Mouse (Mus musculus) naive thymus-derived CD4-positive, alpha-beta T cell, adult 2 months (primary cell): Measurements from ENCODE around the gene Tubb4a.

Experiments used
- DNase-seq: peaks from one replicate; pipeline ENCODE4 v3.0.0-alpha.2; 2011; ENCODE audit warnings: low read depth

Gene Tubb4a

DNA sequence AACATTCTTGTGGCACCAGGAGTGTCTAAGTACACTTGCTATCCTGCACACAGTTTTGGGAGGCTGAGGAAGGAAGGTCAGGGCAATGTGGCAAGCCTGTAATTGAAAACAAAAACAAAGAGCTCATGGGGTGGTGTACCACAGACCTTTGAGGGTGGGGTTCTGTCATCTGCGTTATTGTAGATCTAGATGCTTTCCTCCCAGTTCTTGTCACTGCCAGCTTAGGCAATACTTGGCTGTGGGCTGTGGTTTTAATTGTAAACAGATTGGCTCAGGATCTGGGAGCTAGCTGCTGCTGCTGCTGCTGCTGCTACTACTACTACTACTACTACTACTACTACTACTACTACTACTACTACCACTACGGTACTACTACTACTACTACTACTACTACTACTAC is 14.7 kb upstream of the Tubb4a start:
- DNase-seq: no peak

DNA sequence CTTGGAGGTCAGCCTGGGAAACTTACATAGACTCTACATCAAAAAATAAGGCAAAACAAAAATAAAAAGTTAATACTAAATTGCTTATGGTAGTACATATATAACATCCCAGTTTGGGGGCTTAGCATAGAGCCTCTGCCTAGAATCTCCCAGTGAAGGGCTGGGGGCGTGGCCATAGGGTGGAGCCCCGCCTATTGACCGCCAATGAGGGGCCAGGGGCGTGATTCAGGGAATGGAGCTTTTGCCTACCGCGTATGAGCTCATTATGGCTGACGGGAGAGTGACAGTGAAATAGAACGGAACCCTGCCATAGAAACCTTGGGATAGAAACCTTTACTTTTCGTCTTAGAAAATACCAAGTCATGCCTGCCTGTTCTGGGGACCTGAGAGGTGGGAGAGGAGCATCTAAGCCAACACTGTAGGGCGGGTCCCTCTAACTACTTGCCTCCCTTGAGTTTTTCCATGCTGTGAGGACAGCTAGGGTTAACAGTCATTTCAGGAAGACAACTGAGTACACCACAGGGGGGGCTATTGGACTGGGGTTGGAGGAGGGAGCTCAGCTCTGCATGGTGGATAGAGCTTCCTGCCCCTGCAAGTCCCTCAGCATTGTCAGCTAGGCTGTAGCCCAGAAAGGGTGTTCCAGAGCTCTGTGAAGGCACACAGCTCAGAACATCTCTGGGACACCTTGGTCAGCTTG is 12.2 kb upstream of the Tubb4a start:
- no peak for DNase-seq

DNA sequence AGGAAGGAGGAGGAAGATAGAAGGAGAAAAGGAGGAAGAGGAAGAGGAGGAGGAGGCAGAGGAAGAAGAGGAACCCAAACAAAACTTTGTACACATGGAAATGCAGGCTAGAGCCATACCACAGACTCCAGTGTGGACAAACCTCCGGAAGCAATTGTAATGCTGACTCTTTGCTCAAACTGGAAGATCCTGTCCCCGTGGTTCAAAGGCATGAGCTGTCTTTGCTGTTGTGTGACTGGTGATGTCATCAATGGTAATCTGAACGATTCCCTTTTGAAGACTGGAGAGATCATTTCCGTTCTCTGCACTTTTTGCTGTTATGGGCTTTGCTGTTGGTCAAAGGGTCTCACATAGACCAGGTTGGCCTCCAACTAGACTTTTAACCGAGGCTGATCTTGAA is 10.7 kb upstream of the Tubb4a start:
- no peak for DNase-seq

DNA sequence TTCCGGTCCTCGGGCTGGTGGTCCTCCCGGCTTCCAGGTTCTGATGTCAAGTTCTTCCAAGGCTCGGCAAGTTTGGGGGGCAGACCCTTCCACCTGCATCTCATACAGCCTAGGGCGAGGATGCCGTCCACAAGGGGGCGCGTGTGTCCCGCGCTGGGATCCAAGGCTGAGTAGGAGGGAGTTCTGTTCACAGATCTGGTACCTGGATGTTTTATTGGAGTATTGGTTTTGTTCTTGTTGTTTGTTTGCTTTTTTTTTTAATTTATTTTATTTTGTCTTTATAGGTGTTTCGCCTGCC is 9.0 kb upstream of the Tubb4a start:
- DNase-seq: peak; percentile 89

DNA sequence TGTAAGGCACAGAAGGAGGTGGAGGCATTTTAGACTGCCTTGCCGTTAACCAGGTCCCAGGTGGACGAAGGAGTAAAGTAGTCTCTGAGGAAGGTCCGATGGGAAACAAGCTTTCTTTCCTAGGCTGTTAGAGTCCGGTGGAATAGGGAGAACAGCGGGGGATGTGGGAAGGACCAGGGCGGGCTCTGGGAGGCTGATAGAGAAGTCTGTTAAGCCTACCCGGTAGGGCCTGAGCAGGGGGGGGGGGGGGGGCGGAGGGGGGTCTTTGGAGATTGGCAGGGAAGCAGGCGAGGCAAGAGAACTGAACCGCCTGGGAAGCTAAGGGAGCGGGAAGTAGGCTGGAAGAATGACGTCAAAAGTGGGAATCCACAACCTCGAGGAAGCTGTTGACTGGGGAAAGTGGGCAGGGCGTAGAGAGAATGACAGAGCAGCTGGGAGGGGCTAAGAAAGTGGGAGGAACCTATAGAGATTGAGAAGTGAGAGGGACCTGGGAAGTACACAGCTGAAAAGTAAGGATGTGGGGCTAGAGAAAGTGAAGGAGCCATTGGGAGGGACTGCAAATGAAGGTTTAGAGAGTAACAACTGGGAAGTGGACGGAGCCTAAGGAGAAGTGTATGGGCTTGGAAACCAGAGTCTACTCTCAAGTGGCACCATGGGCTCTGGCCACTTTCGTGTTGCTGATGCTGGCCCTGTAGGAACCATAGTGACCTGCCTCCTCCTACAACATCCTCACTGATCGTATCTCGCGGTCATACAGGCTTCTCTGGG is 8.5 kb upstream of the Tubb4a start:
- no peak for DNase-seq

DNA sequence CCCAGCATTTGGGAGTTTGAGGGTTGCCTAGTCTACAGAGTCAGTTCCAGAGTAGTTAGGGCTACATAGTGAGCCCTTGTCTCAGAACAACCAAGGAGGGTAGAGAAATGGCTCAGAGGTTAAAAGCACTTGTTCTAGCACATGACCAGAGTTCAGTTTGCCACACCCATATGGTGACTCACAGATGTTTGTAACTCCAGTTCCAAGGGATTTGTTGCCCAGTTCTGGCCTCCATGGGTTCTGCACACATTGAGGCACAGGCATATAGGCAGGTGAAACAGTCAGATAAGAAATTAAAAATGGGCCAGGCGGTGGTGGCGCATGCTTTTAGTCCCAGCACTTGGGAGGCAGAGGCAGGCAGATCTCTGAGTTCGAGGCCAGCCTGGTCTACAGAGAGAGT is 6.6 kb upstream of the Tubb4a start:
- no peak for DNase-seq

DNA sequence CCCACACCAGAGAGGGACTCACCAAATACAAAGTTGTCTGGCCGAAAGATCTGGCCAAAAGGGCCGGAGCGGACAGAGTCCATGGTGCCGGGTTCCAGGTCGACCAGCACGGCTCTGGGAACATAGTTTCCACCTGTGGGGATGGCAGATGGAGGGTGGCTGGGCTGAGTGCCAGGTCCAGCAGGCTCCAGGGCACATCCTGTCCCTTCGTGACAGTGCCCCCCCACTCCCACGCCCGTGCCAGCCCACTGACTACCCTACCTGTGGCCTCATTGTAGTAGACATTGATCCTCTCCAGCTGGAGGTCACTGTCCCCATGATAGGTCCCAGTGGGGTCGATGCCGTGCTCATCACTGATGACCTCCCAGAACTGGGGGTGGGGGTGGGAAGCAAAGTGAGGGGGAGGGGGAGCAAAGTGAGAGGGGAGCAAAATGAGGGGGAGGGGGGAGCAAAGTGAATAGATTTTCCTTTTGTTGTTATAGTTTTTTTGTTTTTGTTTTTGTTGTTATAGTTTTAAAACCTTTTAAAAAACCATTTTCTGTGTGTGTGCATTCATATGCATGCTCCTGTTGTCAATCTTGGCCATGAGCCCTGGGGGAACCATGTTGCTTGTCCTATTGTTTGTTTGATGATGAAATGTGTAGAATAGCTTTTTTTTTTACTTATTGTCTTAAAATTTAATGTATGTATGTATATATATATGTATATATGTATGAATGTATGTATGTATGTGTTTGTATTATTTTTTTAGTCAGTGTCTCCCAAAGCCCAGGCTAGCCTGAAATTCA is 1.4 kb downstream of the Tubb4a start:
- no peak for DNase-seq

DNA sequence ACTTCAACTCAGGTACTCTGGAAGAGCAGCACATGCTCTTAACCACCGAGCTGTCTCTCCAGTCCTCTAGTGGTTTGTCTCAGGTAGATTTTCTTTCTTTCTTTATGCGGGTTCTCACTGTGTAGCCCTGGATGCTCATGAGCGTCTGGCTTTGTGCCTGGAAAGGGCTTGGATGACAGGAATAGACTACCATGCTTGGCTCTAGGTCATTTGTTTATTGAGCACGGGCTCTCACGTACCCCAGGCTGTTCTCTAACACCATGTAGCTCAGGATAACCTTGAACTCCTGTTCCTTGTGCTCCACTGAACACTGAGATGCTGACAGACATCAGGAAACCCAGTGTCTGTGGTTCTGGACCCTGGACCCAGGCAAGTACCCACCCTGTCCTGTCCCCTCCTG is 5.1 kb downstream of the Tubb4a start:
- no peak for DNase-seq

DNA sequence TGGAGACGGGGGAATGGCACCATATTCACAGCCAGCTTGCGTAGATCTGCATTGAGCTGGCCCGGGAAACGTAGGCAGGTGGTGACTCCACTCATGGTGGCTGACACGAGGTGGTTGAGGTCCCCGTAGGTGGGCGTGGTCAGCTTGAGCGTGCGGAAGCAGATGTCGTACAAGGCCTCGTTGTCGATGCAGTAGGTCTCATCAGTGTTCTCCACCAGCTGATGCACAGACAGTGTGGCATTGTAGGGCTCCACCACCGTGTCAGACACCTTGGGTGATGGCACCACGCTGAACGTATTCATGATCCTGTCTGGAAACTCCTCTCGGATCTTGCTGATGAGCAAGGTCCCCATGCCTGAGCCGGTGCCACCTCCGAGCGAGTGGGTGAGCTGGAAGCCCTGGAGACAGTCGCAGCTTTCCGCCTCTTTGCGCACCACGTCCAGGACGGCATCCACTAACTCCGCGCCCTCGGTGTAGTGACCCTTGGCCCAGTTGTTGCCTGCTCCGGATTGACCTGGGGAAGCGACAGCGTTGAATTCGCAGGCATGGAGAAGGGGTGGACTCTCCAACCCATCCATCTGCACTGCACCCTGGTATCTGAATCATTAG is 6.2 kb downstream of the Tubb4a start:
- DNase-seq: no peak

DNA sequence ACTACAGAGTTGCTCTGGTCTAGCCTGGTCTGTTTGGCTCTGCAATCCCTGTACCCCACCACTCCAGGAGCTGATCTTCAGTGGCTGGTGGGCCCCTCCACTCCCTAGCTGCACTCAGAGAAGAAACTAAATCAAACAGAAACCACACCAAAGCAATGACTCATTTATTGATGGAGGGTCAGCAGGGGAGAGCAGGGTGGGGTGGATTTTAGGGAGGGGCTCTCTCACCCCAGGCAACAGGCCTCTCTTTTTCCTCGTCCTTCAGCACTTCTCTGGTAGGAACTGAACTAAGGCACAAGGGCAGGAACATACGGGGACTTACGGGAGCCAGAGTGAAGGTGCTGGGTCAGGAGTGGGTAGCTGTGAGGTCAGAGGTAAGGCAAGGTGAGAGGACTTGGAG is 7.7 kb downstream of the Tubb4a start:
- no peak for DNase-seq

DNA sequence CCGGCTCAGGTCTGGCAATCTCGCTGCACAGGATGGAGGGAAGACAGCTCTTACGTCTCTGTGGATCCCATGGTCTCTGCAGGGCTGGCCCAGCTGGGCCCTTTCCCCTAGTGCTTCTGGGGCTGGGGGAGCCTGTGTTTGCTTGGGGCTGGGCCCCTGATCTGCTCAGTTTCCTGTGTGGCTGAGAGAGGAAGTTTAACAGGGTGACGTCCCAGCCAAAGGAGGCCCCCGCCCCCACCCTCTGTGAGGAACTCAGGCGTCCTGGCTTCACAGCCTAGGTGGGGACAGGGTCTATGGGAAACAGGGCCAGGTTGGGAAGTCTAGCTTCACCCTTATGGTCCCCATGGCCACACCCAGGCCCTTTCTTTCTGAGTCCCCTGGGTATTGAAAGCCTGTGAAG is 9.2 kb downstream of the Tubb4a start, which contains the start of gene Dennd1c:
Gene Dennd1c, minus strand, starts transcription at position 179 of the 400 bp plus-strand sequence.
- peak; percentile 85 for DNase-seq

DNA sequence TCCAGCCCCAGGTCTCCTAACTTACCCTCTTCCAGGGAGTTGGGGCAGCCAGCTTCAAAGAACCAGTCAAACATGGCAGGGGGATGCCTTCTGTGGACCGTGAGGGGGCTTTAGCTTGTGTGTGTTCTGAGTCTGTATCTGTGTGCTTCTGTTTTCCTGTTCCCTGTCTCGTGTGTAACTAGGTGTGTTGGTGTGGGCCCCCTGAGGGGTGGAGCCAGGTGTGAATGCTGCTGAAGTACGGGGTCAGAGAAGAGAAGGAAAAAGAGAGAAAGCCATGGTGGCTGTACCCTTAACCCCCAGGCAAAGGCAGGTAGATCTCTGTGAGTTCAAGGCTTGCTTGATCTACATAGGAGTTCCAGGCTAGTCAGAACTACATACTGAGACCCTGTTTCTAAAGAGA is 10.7 kb downstream of the Tubb4a start:
- DNase-seq: no peak

DNA sequence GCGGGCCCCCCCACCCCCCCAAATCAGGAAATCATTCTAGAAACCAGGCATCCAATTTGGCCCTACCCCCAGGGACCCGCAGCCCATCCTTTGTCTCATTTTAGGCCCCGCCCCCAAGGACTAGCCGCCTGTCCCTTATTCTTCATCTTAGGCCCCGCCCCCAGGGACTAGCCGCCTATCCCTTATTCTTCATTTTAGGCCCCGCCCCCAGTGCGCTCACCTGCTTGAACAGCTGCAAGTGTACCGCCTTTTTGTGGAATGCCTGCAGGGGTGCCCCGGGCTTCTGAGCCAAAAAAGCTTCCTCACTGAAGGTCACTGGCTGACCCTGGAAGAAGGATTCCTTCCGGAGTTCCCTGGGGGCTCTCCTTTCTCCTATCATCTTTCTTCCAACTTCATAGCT is 16.9 kb downstream of the Tubb4a start:
- no peak for DNase-seq

DNA sequence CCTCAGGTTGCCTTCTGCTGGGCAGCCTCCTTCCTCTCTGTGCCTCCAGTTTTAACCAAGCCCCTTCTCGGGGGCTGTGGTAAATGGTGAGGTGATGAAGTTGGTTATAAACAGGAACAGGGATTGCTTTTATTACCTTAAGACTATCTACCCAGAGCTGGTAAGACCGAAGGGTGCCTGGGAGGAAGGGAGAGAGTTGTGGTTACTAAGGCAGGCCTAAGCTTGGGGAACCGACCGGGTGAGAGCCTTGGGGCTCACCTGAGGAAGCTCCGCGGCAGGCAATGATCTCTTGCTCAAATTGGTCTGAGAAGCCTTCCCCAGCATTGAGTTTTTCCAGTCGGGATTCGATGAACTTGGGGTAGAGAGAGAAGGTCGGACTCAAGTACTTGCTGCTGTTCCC is 17.3 kb downstream of the Tubb4a start:
- DNase-seq: no peak

DNA sequence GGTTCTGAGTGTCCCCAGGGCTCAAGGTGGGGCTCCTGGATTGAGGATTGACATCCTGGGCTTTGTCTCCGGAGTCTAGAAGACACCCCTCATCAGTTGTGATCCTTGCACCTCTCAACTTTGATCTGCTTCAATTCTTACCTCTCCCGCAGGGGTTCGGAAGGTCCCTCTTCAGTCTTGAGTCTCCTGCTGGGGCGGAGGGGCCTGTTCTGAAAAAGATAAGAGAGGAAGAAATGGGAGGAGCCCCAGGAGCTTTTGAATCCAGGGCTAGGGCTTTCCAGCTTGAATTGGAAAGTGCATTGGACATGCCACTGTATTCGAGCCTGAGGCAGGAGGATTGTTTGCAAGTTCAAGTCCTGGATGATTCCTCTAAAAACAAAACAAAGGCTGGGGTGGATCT is 20.7 kb downstream of the Tubb4a start:
- DNase-seq: no peak

DNA sequence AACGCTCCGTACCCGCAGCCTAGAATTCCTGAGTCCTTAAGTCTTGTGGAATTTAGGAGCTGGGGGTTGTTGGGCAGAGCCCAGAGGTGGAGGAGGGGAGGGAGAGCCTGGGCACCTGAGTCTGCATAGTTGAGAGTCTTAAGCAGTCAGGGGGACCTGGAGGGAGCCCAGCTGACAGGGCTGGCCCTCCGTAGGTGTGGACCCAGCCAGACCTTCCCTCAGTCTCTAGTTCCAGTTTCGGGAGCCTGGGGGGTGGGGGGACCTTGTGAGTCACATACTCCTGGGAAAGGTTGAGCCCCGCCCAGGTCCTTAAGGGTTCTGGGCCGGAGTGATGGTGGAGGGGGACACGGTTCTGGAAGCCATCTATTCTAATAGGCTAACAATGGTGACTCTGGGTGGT is 24.6 kb downstream of the Tubb4a start:
- DNase-seq: no peak

DNA sequence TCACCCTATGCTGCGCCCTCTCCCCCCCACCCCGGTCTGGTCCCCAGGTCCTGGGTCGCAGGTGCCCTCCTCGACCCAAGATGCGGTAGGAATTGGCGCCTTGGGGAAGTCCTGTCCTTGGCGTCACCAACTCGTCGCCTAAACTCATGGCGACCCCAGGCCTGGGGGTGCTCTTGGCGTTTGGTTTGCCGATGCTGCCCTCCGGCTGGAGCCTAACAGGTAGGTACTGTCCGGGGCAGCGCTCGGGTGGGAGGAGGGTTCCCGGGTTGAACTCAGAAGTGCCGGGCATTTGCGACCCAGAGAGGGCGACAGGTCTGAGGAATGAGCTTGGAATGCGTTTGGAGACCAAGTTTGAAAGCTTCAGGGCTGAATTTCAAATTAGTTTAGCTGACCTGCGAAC is 25.0 kb downstream of the Tubb4a start:
- no peak for DNase-seq

DNA sequence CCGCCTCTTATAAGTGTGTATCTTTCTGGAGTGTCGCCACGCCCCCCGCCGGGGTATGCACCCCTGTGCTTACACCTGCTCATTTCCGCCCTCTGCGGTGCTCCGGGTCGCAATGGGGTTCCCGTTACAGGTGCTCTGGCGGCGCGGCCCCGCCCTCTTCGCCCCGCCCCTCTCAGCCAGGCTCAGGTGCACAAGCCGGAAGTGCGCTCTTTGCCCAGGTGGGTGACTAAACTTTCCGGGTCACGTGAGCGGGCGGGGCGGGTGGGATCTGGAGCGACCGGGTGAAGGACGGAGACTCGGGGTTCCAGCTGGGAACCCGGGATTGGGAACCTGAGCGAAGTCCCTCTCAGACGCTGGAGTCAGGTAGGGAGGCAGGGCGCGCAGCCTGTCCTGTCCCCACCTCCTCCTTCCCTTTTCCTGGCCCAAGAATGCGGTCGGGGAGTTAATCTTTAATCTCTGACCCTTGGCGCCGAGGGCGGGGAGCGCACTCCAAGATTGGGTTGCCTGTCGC is 25.5 kb downstream of the Tubb4a start:
- peak; percentile 71 for DNase-seq

DNA sequence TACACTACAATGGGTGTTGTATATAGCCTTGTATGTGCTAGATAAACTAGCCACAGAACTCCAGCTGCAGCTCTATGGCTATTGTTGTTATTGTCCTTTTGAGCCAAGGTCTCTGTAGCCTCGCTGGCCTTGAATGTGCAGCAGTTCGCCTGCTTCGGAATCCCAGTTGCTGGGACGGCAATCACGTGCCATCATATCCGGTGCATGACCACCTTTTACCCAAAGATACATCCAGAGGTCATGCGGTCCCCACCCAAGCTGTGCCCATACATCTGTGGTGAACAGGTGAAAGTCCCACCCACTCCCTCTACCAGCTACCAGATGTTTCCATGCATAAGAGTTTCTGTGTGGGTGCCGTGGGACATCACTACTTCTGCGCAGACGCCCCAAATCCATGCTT is 26.5 kb downstream of the Tubb4a start:
- peak; percentile 60 for DNase-seq

DNA sequence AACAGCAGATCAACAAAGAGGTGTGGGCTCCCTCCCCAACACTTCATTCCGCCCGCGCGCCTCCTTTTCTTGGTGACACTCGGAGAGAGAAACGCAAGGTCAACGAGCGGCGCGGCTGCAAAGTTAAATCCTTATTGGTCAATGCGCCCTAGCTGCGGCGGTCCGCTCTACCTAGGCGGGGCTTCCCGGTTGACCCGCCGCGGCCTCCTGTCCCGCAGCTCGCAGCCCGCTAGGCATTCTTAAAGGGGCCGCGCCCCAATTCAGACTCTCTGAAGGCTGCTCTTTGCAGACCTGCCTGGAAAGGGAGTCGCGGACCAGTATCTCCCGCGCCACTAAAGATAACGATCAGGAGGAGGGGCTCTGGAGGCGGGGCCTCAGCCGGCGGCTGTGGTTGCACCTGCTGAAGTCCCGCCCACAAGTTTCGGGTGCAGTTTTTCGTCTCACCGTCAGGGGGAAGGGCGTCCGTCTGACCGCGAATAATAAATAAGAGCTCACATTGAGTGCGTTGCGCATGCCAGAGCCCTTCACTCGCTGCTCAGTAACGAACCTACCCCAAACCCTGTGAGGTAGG is 27.3 kb downstream of the Tubb4a start:
- DNase-seq: peak; percentile 99

DNA sequence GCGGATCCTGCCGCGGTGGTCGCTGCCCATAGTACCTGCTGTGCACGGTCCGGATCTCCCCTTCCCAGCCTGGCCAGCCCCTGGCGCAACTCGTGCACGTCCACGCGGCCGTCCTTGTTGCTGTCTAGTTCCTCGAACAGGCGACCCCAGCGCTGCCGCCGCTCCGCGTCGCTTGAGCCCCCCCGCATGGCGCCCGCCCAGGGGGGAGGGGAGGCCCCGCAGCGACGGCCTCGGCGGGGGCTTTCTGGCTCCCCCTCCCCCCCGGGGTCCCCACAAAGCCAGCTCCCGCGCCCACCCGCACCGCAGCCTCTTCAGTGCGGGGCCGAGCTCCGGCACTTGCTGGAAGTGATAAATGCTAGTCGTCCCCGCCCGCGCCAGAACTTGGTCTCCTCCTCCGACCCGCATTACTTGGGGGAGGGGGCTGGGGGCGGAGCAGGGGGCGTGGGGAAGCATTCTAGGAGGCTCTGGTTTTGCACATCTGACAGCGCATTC is 28.1 kb downstream of the Tubb4a start, which contains the start of gene Slc25a23:
Gene Slc25a23, minus strand, starts transcription at position 378 of the 492 bp plus-strand sequence.
- DNase-seq: peak; percentile 78
